Mouse (Mus musculus): ENCODE measurements around the gene Gm20388. TPM values are rescaled to one million over a fixed set of nuclear protein-coding genes. Genes with fewer than 3 reads are reported as not detected.

Gene Gm20388
- total RNA-seq, 2 experiments from 2014 or later = 18.6 TPM; not detected in 1

DNA sequence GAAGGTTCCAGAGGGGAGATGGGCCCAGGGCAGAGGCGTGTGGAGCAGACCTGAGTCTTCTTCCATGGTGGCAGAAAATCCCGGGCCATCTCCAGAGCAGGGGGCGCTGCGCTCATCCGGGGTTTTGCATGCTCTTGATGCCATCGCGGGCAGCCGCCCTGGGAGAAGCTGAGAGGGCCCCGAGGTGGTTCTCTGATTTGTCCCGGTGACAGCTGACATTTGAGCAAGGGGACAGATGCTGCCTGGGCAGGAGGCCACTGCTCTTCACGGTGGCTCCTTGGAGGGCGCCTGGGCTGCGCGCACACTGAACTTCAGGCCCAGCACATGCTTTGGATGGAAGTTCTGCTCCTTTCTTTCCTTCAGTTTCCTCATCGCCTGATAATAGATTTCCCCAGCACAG is 2207.9 kb downstream of the Gm20388 start:
- intact Hi-C loops (cut with DNase I) = no loop called here
- no peak for DNase-seq (ENCODE audit: low spot score in 2 of 2)

DNA sequence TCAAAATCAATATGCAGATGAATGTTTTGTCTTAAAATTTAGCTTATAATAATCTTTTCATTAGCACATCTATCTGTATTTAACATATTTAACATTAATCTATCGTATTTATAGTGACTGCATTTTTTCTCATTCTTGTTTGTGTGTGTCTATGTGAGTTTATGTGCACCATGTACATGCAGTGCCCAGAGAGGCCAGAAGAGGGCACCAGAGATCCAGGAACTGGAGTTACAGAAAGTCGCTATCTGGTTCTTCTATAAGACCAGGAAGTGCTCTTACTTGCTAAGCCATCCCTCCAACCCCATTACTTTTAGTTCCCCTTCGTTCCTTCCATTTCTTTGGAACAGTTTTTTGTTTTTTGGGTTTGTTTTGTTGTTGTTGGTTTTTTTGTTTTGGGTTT is 2213.7 kb downstream of the Gm20388 start:
- no peak for DNase-seq (ENCODE audit: low spot score in 2 of 2)
- intact Hi-C loops (cut with DNase I) = no loop called here

- intact Hi-C loops (cut with DNase I) = no loop called here
- no peak for DNase-seq (ENCODE audit: low spot score in 2 of 2)
Observed at GRCm38 (mm10) chr8:122126659-122127058, 2216.0 kb downstream of the Gm20388 start.

DNA sequence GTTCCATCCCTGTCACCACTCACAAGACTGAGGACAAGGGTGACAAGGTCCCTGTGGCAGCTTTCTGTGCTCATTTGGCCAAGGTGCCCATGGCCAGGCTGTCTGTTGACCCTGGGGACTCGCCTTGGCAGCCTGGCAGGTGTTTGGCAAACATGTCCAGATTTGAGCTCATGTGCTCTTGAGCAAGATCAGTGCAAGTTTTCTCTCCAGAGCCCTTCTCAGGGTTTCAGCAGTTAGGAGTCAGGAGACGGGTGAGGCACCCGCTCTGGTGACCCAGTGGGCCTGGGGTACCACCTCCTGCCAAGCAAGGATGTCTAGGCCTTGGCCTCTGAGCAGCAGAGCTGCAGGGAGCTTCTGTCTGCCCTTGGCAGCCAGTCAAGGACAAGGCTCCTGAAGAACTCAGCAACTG is 2223.5 kb downstream of the Gm20388 start:
- DNase-seq (ENCODE audit: low spot score in 2 of 2) = no peak
- intact Hi-C loops (cut with DNase I) = no loop called here

DNA sequence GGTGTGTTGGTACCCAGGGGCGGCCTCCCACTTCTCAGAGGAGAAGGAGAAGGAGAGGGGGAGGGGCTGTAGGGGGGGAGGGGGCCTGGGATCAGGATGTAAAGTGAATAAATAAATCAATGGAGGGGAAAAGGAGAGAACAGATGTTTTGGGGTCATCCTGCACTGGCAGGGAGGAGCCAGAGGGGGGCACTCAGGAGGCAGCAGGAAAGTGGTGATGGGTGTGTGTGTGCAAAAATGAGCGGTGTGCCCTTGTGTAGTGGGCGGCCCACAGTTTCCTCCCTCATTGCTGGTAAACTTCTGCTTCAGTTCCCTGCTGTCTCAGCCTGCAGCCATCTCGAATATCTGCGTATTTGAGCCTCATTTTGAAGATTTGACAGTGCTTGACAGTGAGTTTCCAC is 2224.9 kb downstream of the Gm20388 start:
- intact Hi-C loops (cut with DNase I) = no loop called here
- peak; percentile 28 to 46 for DNase-seq (ENCODE audit: low spot score in 2 of 2)

DNA sequence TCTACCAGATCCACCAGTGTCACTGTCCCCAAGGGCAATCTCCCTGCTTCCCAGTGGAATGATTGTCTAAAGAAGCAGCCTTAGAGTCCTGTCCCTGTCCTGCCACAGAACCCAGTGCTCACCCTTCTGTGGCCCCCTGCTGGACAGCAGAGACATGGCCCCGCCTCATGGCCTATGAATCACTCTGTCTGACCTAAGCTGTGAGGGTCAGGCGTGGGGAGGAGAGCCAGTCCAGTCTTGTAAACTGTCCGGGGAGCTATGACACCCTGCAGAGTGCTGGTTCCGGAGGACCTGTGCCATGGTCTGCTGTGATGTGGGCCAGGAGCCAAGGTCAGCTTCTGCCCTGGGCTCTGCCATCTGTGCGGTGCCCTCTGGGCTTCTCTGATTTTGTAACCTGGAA is 2229.1 kb downstream of the Gm20388 start:
- intact Hi-C loops (cut with DNase I) = no loop called here
- no peak for DNase-seq (ENCODE audit: low spot score in 2 of 2)

DNA sequence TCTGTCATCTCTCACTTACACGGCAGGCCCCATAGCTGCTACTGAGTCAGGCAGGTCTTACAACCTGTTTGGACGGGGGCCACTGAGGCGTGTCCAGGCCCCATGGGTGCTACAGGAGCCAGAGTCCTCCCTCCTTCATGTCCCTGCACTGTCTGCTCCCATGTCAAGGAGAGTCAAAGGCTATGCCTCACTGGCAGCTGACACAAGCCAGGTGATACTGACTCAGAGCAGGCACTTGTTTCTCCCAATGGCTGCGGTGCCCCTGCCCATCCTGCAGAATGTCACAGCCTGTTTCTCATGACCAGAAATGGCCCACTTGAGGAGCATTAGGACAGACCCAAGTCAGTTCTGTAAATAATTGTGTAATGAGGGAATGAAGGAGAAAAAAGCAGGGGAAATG is 2229.8 kb downstream of the Gm20388 start:
- no peak for DNase-seq (ENCODE audit: low spot score in 2 of 2)
- intact Hi-C loops (cut with DNase I) = no loop called here

DNA sequence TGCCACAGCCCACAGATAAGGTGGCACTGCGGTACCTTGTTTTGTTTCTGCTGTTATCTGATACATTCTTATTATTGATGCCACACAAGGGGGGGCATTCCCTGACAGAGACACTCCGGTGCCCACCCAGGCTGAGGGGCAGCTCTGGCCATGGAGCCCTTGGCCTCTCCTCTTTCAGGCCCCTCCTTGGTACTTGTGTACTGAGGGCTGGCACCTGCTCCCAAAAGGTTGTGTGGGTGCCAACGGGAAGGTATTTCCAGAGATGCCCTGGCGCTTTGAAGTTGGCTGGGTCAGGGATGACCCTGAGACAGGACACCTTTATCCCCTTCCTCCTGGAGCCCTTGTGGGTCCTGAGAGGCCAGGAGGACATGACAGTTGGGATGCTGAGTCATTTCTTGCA is 2231.8 kb downstream of the Gm20388 start:
- intact Hi-C loops (cut with DNase I) = no loop called here

GRCm38 (mm10) chr8:122143231-122143630 is 2232.6 kb downstream of the Gm20388 start:
- intact Hi-C loops (cut with DNase I) = no loop called here
- no peak for DNase-seq (ENCODE audit: low spot score in 2 of 2)

More for the DNA sequence above, 2231.8 kb downstream of the Gm20388 start:
- DNase-seq (ENCODE audit: low spot score in 2 of 2) = no peak

DNA sequence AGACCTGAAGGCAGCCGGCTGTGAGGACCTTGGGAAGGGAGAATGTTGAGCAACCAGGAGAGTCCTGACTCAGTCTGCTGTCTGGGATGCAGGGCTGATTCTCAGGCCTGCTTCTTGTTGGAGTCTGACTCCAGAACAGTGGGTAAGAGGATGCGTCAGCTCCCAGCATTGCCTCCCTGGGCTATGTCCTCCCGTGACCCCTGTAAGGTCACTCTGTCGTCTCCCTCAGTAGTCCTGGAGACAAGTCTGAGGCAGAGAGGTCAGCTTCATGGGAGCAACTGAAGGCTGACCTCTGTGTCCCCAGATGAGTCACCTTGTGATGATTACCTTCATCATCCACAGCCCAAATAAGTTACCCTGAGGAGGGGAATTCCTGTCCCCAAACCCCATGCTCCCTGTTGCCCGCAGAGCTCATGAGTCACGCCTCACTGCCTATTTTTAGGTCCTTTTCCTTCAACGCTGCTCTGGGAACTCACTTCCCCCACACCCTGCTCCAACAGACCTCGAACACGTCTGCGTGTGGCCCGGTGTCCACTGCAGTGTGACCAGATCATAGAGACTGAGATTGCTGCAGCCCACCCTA is 2234.2 kb downstream of the Gm20388 start:
- peak in 1 of 2 experiments; percentile 57 for DNase-seq (ENCODE audit: low spot score in 2 of 2)
- intact Hi-C loops (cut with DNase I) = no loop called here

- no peak for DNase-seq (ENCODE audit: low spot score in 2 of 2)
- intact Hi-C loops (cut with DNase I) = no loop called here
Observed at GRCm38 (mm10) chr8:122149045-122149444, 2238.4 kb downstream of the Gm20388 start.

DNA sequence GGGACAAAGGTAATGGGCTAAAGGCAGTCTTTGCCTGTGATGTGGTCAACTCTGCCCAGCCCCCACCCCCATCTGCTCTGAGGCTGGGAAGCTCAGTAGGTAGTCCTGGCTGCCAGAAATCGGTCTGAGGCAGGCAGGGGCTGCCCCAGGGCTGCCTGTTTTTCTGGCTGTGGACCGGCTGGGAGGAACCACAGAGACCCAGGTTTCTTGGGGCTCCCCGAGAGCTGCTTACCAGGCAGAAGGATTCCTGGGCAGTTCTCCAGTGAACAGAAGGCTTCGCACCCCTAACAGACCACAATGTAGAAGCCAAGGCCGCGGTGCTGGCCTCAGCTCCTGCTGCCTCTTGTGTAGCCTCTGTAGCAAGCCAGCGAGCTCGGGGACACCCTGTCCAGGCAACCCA is 2239.0 kb downstream of the Gm20388 start:
- intact Hi-C loops (cut with DNase I) = no loop called here
- DNase-seq (ENCODE audit: low spot score in 2 of 2) = no peak

DNA sequence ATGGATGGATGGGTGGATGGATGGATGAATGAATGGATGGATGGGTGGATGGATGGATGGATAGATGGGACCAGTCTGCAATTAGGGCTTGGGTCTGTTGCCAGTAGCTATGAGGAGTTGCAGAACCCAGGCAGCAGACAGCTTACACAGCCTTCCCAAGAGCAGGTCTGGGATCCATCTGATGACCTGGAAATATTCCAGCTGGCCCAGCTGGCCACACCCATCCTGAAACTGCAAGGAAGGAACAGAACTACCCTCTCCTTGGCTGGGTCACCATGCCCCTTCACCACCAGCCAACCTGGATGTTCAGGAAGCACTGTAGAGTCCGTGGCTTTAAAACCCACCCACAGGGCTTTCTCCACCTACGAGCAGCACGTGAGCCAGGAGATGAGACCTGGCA is 2240.9 kb downstream of the Gm20388 start:
- intact Hi-C loops (cut with DNase I) = no loop called here
- DNase-seq (ENCODE audit: low spot score in 2 of 2) = no peak

GRCm38 (mm10) chr8:122155082-122155643 is 2244.5 kb downstream of the Gm20388 start:
- intact Hi-C loops (cut with DNase I) = no loop called here
- no peak for DNase-seq (ENCODE audit: low spot score in 2 of 2)

DNA sequence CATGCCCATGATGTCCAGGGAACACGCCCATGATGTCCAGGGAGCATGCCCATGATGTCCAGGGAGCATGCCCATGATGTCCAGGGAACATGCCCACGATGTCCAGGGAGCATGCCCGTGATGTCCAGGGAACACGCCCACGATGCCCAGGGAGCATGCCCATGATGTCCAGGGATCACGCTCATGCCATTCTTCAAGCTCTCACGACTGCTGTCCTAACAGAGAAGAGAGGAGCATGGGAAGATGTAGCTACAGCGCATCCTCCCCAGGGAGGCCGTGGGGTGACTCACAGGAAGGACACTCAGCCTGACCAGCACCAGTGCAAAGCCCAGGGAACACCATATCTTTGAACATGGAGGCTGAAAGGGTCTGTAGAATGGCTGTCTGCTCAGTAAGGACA is 2245.3 kb downstream of the Gm20388 start:
- intact Hi-C loops (cut with DNase I) = no loop called here
- DNase-seq (ENCODE audit: low spot score in 2 of 2) = no peak

GRCm38 (mm10) chr8:122157689-122158088 is 2247.0 kb downstream of the Gm20388 start:
- DNase-seq (ENCODE audit: low spot score in 2 of 2) = no peak
- intact Hi-C loops (cut with DNase I) = no loop called here

- intact Hi-C loops (cut with DNase I) = no loop called here
- DNase-seq (ENCODE audit: low spot score in 2 of 2) = no peak
Observed at GRCm38 (mm10) chr8:122160165-122160564, 2249.5 kb downstream of the Gm20388 start.

DNA sequence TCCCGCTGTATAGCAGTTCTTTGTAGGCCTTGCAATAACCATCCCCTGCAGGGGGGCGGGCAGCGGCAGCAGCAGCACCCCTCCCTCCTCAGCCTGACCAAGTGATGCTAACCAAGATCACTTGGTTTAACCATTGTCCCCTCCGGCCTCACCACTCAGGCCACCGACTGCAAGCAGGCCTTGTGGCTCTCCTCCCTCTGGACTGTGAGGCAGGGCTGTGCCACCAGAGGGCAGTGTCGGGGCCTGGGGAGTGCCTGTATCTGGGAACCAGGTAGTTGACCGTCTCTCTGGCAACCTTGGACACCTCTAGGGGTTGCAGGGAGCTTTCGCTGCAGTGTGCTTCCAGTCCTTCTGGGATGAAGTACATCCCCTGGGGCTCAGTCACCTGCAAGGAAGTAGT is 2252.4 kb downstream of the Gm20388 start:
- intact Hi-C loops (cut with DNase I) = loop anchor here (2.0 kb wide), 1 partner anchor 68 kb away; no protein-coding TSS in a partner anchor
- DNase-seq (ENCODE audit: low spot score in 2 of 2) = peak; percentile 47 to 62

- intact Hi-C loops (cut with DNase I) = no loop called here
- DNase-seq (ENCODE audit: low spot score in 2 of 2) = no peak
Observed at GRCm38 (mm10) chr8:122167204-122167860, 2256.7 kb downstream of the Gm20388 start.

DNA sequence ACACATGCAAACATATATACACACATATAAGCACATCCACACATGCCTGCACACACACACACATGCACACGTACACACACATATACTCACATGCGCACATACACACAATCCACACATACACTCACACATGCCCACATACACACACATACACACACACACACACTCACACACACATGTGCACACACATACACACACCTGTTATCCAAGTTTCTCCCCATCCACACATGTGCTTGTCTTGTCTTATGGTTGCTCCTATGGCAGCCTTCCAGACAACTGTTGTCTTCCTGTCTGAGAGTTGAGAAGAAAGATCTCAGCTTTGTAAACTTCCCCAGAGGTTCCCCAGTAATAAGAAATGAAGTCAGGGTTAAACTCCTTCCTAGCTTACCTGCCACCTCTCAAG is 2258.8 kb downstream of the Gm20388 start:
- no peak for DNase-seq (ENCODE audit: low spot score in 2 of 2)
- intact Hi-C loops (cut with DNase I) = no loop called here

- intact Hi-C loops (cut with DNase I) = no loop called here
- no peak for DNase-seq (ENCODE audit: low spot score in 2 of 2)
Observed at GRCm38 (mm10) chr8:122171823-122172222, 2261.2 kb downstream of the Gm20388 start.
